Mouse (Mus musculus) bone marrow macrophage, adult 2 months (primary cell): ENCODE measurements around the gene Zmynd8.

ENCODE experiments used
- CTCF ChIP-seq: IDR thresholded peaks from 2 replicates; pipeline ENCODE4 v1.5.1; 2012; ENCODE audit warnings: low read depth, mild to moderate bottlenecking, low read length, moderate library complexity
- POLR2A ChIP-seq: IDR thresholded peaks from 2 replicates; pipeline ENCODE4 v1.6.1; 2012; ENCODE audit warnings: mild to moderate bottlenecking, low read depth, low read length, borderline replicate concordance

- TF ChIP-seq CTCF (no peak), POLR2A (no peak)
Measured at GRCm38 (mm10) chr2:165936106-165936505, 37.3 kb upstream of the Zmynd8 start.
